Mouse (Mus musculus): ENCODE measurements around the gene Tmem213.

The Tmem213 gene

DNA sequence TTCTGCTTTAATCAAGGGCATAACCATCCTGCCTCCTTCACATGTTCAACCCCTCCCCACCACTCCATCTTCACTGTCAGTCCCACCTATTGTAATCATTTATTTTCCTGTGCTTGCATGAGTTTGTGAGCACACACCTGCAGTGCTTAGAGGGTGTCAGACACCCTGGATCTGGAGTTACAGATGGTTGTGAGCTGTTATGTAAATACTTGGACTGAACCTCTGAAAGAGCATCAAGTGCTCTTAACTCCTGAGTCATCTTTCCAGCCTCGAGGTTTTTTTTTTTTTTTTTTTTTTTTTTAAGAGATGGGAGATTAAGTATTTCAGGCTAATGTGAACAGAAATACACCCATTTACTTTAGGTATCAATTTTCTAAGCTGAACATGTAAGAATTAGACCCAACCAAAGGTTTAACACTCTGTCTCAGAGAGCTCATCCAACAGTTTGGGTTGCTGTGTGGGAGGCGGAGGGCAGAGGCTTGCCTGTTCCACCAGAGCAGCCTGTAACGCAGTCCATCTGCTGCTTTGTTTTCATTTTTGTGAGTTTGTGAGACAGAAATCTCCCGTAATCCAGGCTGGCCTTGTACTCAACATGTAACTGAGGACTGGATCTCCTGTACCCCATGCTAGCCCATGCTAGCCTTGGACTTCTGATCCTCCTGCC, 7.2 kb downstream of the Tmem213 start:
- DNase-seq (ENCODE audit: low read depth, low spot score) = no peak

- no peak for DNase-seq (ENCODE audit: low read depth, low spot score)
These were observed 9.3 kb downstream of the Tmem213 start for GRCm38 (mm10) chr6:38118341-38118740.

DNA sequence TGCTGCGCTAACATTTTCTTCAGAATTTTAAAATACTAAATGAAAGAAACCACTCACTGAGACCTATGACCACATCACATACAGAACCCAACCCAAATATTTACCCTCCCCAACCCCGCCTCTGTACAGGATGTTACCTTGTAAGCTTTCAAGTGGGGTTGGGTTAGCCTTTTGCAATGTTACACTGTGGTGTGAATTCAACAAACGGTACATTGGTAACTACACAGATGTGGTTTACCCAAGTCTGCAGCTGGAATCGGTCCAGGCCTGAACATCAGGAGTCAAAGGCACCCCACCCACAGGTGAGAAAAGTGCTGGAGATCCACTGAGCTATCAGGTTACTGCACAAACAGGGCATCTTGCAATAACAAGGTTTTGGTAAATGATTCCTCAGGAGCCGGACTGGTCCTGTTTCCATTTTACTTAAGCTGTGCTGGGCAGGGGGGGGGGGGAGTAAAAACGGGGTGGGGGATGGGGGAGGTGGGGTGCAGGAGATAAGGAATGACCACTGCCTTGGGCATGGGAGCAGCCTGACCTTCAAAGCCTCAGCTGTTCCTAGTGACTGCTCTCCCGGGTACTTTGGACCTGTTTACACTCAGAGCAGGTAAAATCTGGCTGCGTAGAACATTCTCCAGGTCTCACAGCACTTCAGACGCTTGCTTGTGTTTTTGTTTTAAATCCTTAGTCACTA, 11.8 kb downstream of the Tmem213 start:
- no peak for DNase-seq (ENCODE audit: low read depth, low spot score)

DNA sequence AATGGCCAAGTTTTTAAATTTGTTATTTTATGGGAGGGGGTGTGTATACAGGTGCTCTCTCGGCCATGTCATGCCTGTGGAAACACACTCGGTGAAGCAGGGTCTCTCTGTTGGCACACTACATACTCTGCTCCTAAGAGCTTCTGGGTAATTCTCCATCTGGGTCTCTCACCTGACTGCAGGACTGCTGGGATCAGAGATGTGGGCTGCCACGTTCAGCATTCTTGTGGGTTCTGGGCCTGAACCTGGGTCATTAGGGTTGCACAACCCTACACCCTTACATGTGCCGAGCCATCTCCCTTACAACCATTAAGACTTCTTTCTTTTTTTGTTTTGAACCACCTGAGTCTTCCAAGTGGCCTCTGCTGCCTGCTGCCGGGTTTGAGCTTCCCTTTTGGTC, 12.8 kb downstream of the Tmem213 start:
- DNase-seq (ENCODE audit: low read depth, low spot score) = no peak

GRCm38 (mm10) chr6:38122791-38123190, 13.7 kb downstream of the Tmem213 start:
- no peak for DNase-seq (ENCODE audit: low read depth, low spot score)

DNA sequence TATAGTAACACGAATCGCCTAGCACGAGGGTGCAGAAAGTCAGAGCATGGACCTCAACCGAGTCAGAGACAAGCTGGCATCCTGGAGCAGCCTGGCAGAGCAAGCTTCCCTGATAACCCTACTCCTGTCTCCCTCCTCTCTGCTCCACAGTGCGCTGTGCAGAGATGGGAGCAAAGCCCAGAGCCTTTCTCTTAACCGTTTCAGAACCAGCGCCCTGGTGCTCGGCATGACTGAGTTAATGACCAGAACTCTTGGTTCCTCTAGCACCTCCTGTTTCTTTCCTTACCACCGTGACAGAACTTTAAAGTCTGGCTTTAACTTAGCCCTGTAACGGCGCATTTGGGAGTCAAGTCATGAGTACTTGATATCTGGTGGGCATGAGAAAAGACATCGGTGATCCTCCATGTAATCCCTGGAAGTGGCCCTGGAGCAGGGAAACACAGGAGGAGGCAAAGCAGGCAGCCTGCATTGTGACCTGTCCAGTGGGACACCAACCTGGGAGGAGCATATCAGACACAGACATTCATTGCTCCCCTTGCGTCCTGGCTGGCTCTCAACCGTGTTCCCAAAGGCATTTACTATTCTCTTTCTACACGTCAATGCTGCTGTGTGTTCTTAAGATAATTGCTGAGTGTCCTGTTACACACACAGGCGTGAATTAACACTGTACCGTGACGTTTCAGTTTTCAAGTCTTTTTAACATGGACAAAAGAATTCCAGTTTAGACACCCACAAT, 14.6 kb downstream of the Tmem213 start:
- DNase-seq (ENCODE audit: low read depth, low spot score) = no peak

DNA sequence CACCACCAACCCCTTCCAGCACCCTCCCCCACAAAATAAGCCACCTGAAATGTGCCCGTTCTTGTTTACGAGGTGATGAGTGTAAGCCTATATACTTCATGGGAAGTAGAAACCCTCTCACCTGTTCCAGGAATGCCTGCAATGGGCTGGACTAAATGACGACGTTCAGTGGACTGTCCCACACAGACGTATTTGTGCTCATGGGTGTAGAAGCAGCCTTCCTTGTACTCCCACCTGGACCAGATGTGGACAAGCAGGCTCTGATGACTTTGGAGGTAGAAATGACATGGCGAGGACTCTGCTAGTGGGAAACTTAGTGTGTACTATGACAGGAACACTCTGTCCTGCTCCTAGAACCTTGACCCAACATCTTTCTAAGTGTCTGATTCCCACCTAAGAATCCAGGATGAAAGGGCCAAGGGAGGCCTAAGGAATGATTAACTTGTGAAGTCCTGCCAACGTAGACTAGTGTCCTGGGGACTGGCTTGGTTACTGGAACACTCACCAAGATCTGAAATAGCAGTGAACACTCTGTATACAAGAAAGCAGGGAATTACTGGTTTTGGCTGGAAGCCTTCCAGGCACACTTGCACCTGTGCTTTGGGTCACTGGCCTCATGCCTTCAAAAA, 15.3 kb downstream of the Tmem213 start, which contains the start of gene Atp6v0a4:
TSS of gene Atp6v0a4 (minus strand) at position 380 of the 629 bp plus-strand sequence.
- no peak for DNase-seq (ENCODE audit: low read depth, low spot score)

DNA sequence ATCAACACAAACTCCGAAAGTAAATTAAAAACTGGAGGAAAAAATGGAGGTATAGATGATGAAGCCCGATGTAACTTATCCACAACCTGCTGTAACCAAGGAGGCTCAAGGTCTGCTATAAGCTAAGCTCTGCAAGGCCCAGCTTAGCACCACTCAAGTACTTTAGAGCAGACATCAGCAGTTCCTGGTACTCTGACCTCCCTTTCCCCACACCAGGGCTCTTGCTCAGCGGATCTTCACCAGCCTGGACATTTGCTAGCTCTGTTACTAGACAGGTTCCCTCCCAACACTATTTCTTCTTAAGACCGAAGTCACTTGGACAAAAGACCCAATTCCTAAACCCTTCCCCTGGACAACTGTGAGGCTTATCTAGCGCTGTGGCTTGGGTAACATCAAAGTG, 15.8 kb downstream of the Tmem213 start:
- DNase-seq (ENCODE audit: low read depth, low spot score) = no peak

- DNase-seq (ENCODE audit: low read depth, low spot score) = no peak
These were observed 16.4 kb downstream of the Tmem213 start for GRCm38 (mm10) chr6:38125462-38125861.

DNA sequence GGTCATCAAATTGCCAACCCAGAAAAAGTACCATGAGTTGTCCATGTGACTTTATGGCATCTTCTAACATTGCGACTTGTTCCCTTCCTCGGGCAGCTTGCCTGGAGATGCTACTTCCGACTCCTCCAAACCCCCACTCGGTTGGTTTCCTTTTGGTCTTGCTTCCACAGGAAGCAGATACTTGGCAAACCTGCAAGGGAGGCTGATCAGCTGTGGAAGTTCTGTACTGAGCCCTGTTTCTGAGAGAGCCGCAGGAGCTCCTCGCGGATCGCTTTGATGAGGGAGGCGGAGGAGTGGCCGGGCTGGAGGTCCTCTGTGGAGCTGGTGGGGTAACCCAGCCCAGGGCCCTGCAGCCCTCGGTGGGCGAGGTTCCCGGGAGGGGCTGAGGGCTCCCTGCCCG, 19.1 kb downstream of the Tmem213 start:
- no peak for DNase-seq (ENCODE audit: low read depth, low spot score)

DNA sequence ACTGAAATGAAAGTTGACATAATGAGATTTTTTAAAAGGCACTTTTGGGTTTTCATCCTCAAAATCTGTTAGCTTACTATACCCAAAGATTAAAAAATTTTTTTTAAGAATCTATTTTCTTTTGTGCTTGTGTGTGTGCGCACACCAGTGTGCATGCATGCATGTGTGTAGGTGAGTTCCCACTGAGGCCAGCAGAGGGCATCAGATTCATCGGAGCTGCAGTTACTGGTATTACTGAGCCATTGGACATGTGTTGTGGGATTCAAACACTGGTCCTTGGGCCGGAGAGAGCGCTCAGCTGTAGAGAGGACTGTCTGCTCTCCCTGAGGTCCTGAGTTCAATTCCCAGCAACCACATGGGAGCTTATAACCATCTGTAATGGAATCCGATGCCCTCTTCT, 20.8 kb downstream of the Tmem213 start:
- peak; percentile 59 for DNase-seq (ENCODE audit: low read depth, low spot score)

- no peak for DNase-seq (ENCODE audit: low read depth, low spot score)
These were observed 22.8 kb downstream of the Tmem213 start for GRCm38 (mm10) chr6:38131801-38132231.

DNA sequence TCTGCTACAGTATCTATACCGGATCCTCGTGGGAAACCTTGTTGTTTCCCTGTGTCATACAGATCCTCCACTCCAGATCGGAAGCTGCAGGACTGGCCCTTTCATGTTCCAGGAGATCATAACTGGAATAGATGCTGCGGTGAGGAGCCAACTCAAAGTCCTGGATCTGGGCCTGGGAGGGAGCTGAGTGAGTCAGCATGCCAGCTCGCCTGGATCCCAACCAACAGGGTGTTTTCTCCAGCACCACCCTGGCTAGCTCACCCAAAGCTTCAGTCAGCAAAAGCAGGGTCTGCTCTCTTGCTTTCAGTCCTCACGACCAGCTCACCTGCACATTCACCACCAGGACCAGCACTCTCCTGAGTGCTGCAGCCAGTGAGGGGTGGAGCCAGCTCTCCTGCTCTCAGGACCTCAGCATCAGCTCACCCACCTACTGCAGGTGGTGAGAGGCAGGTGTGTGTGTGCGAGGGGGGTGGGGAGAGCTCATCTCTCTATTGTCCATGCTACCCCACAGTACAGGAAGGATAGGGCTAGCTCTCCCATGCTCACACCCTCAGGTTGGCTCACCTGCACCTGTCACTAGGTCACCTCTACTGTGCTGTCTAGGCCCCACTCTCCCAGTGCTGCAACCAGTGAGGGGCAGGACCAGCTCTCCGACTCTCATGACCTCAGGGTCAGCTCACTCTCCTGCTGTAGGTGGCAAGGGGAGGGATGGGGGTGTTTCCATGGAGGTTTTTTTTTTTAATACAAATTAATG, 25.9 kb downstream of the Tmem213 start:
- DNase-seq (ENCODE audit: low read depth, low spot score) = no peak

- no peak for DNase-seq (ENCODE audit: low read depth, low spot score)
These were observed 30.0 kb downstream of the Tmem213 start for GRCm38 (mm10) chr6:38139086-38139485.

GRCm38 (mm10) chr6:38140402-38140801, 31.3 kb downstream of the Tmem213 start:
- DNase-seq (ENCODE audit: low read depth, low spot score) = no peak

DNA sequence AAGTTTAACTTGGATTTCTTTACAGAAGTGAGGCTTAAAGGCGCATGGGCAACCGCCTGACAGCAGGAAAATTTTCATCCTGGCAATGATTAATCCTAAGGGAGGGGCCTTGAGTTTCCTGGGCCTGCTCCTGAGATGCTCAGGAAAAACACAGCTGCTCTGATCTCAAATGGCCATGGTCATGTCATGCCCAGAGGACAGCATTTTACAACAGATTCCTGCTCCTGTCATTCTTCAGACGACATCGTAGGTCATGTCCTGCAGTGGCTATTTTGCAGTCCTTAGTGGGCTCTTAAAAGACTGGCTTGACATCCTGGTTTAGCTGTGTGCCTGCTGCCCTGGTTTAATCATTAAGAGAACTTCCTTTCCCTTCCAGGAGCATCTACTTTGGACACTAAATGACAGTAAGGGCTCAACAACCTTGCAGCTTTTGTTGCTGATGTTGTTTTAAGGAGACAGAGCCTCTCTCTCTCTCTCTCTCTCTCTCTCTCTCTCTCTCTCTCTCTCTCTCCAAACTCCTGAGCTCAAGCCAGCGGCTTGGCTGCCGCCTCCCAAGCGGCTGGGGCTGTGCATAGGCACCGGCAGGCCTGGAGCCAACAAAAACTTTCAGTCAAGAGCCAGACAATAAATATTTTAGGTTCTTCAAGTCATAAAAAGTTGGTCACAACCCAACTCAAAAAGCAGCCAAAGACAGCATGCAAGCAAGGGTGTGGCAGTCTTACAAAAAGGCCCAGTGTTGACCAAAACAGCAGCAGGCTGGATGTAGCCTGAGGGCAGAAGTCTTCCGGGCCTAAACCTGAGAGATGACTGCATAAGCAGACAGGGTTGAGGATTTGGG, 35.3 kb downstream of the Tmem213 start:
- peak; percentile 23 for DNase-seq (ENCODE audit: low read depth, low spot score)

- no peak for DNase-seq (ENCODE audit: low read depth, low spot score)
These were observed 36.5 kb downstream of the Tmem213 start for GRCm38 (mm10) chr6:38145463-38146065.

- DNase-seq (ENCODE audit: low read depth, low spot score) = no peak
These were observed 38.2 kb downstream of the Tmem213 start for GRCm38 (mm10) chr6:38147301-38147700.

DNA sequence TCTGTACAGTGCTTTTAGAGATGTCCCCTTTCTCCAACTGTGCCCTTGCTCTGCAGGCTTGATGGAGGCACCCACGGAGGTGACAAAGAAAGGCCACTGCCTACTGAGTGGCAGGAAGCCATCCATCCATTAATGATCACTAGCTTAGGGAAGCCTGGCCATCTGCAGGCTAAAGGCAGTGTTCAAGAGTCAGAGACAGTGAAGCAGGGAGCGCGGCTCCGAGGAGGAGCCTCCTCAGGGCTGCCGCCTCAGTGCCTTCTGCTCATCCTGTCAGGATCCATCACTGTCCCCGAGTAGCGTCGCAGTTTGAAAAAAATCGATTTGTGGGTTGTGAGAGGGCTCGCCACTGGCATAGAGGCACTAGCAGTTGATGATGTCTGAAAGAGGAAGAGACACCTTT, 39.6 kb downstream of the Tmem213 start:
- DNase-seq (ENCODE audit: low read depth, low spot score) = no peak

DNA sequence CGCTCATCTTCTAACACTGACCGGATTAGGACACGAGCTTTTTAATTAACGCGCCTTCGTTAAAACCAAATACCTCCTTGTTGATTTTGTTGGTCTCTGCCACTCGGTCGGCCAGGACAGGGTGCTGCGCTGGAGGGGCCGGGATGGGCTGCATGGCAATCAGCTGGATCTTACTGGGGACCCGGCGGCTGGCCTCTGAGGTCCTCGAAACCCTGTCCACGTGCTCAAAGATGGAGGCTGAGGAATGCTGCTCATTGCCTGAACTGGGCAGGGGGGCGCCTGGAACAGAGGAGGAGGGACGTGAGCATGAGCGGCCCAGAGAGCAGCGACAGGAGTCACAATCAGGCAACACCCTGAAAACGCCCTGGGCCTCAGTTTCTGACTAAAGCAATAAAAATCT, 40.4 kb downstream of the Tmem213 start:
- no peak for DNase-seq (ENCODE audit: low read depth, low spot score)
